Mouse (Mus musculus): ENCODE measurements around the gene Dnah2.

- TF ChIP-seq CTCF (IDR thresholded peaks at IDR 0.05; ENCODE audit: insufficient read depth, low read length) (peak; percentile 94), POLR2A (IDR thresholded peaks at IDR 0.05; ENCODE audit: borderline replicate concordance, extremely low read depth, low read depth, low read length) (peak; percentile 44; the same call in 1 of the 2 replicates)
Observed at GRCm38 (mm10) chr11:69579128-69580017, 30.5 kb upstream of the Dnah2 start.
